Mouse (Mus musculus): ENCODE results near the gene 4921517D22Rik. TPM values are rescaled to one million over a fixed set of nuclear protein-coding genes. Genes with fewer than 3 reads are reported as not detected.
A peak's percentile ranks its signal among the peaks of the same experiment; 100 is the strongest.

Gene 4921517D22Rik
- polyA plus RNA-seq, 1 experiment from 2014 or later, result not detected

- ATAC-seq (no peak), DNase-seq (ENCODE audit: low spot score) (peak; percentile 22)
- TF ChIP-seq CTCF (IDR thresholded peaks at IDR 0.05), result no peak
- Histone ChIP-seq H3K9ac (replicated peaks; ENCODE audit: low read depth) (peak overlapping the region; percentile 55; the same call in 1 of the 2 replicates), H3K4me2 (replicated peaks; ENCODE audit: low read depth, low read length) (peak overlapping the region; percentile 91), H3K36me3 (ENCODE audit: insufficient read depth, low read length) (no peaks in the 10 kb centered on the region), H3K4me3 (ENCODE audit: low read depth, low read length) (peak overlapping the region; percentile 75), H3K9me3 (ENCODE audit: low read length) (no peaks in the 10 kb centered on the region), H3K4me1 (ENCODE audit: insufficient read depth, low read depth, low read length) (peaks cover 7% of the 10 kb centered on the region; the same call in 1 of the 2 replicates), H3K27me3 (replicated peaks; ENCODE audit: insufficient read depth, low read length) (no peaks in the 10 kb centered on the region), H3K27ac (ENCODE audit: low read length) (no peak overlapping the region)
- WGBS, result 4% methylated on average over 13 of the region's 13 CpGs
Observed at GRCm38 (mm10) chr13:59674761-59675150, 19.2 kb downstream of the 4921517D22Rik start.

- Histone ChIP-seq H3K4me3 (ENCODE audit: low read depth, low read length) (no peak overlapping the region), H3K27ac (ENCODE audit: low read length) (no peak overlapping the region), H3K9me3 (ENCODE audit: low read length) (no peaks in the 10 kb centered on the region), H3K27me3 (replicated peaks; ENCODE audit: insufficient read depth, low read length) (no peaks in the 10 kb centered on the region), H3K36me3 (ENCODE audit: insufficient read depth, low read length) (no peaks in the 10 kb centered on the region), H3K9ac (replicated peaks; ENCODE audit: low read depth) (no peak overlapping the region), H3K4me2 (replicated peaks; ENCODE audit: low read depth, low read length) (peak overlapping the region; percentile 91), H3K4me1 (ENCODE audit: insufficient read depth, low read depth, low read length) (peaks cover 7% of the 10 kb centered on the region; the same call in 1 of the 2 replicates)
- no peak for DNase-seq (ENCODE audit: low spot score)
- TF ChIP-seq EP300 (IDR thresholded peaks at IDR 0.05) (no peak), CTCF (IDR thresholded peaks at IDR 0.05) (no peak)
- no peak for ATAC-seq
- WGBS, result 25% methylated on average over 3 of the region's 3 CpGs
Observed at GRCm38 (mm10) chr13:59674215-59674614, 19.7 kb downstream of the 4921517D22Rik start.

- no peak overlapping the region for H3K4me3 ChIP-seq (ENCODE audit: low read depth, low read length)
- no peaks in the 10 kb centered on the region for H3K27me3 ChIP-seq (replicated peaks; ENCODE audit: insufficient read depth, low read length)
- no peaks in the 10 kb centered on the region for H3K36me3 ChIP-seq (ENCODE audit: insufficient read depth, low read length)
- H3K9me3 ChIP-seq (ENCODE audit: low read length), result no peaks in the 10 kb centered on the region
- no peak for ATAC-seq
- DNase-seq (ENCODE audit: low spot score), result no peak
- no peak overlapping the region for H3K9ac ChIP-seq (replicated peaks; ENCODE audit: low read depth)
- no peak overlapping the region for H3K27ac ChIP-seq (ENCODE audit: low read length)
- no peak overlapping the region for H3K4me2 ChIP-seq (replicated peaks; ENCODE audit: low read depth, low read length)
- TF ChIP-seq CTCF (IDR thresholded peaks at IDR 0.05) (no peak), EP300 (IDR thresholded peaks at IDR 0.05) (no peak)
- peaks cover 7% of the 10 kb centered on the region; the same call in 1 of the 2 replicates for H3K4me1 ChIP-seq (ENCODE audit: insufficient read depth, low read depth, low read length)
- WGBS, result 78% methylated on average over 7 of the region's 7 CpGs
Observed at GRCm38 (mm10) chr13:59673597-59673996, 20.3 kb downstream of the 4921517D22Rik start.

GRCm38 (mm10) chr13:59672248-59672647 lies 21.7 kb downstream of the 4921517D22Rik start:
- Histone ChIP-seq H3K4me1 (ENCODE audit: insufficient read depth, low read depth, low read length) (peaks cover 7% of the 10 kb centered on the region; the same call in 1 of the 2 replicates), H3K36me3 (ENCODE audit: insufficient read depth, low read length) (no peaks in the 10 kb centered on the region), H3K4me3 (ENCODE audit: low read depth, low read length) (no peak overlapping the region), H3K9ac (replicated peaks; ENCODE audit: low read depth) (no peak overlapping the region), H3K4me2 (replicated peaks; ENCODE audit: low read depth, low read length) (no peak overlapping the region), H3K27me3 (replicated peaks; ENCODE audit: insufficient read depth, low read length) (no peaks in the 10 kb centered on the region), H3K9me3 (ENCODE audit: low read length) (no peaks in the 10 kb centered on the region), H3K27ac (ENCODE audit: low read length) (no peak overlapping the region)
- DNase-seq (ENCODE audit: low spot score), result no peak
- ATAC-seq, result no peak
- TF ChIP-seq EP300 (IDR thresholded peaks at IDR 0.05), result no peak
- no peak for TF ChIP-seq CTCF (IDR thresholded peaks at IDR 0.05)
- 74% methylated on average over 6 of the region's 6 CpGs for WGBS

- no peaks in the 10 kb centered on the region for H3K27me3 ChIP-seq (replicated peaks; ENCODE audit: insufficient read depth, low read length)
- peaks cover 7% of the 10 kb centered on the region; the same call in 1 of the 2 replicates for H3K4me1 ChIP-seq (ENCODE audit: insufficient read depth, low read depth, low read length)
- H3K27ac ChIP-seq (ENCODE audit: low read length), result no peak overlapping the region
- H3K9ac ChIP-seq (replicated peaks; ENCODE audit: low read depth), result no peak overlapping the region
- ATAC-seq, result no peak
- no peaks in the 10 kb centered on the region for H3K9me3 ChIP-seq (ENCODE audit: low read length)
- TF ChIP-seq EP300 (IDR thresholded peaks at IDR 0.05), result no peak
- TF ChIP-seq CTCF (IDR thresholded peaks at IDR 0.05), result no peak
- 70% methylated on average over 2 of the region's 2 CpGs for WGBS
- H3K4me2 ChIP-seq (replicated peaks; ENCODE audit: low read depth, low read length), result no peak overlapping the region
- no peak overlapping the region for H3K4me3 ChIP-seq (ENCODE audit: low read depth, low read length)
- DNase-seq (ENCODE audit: low spot score), result no peak
- H3K36me3 ChIP-seq (ENCODE audit: insufficient read depth, low read length), result no peaks in the 10 kb centered on the region
Observed at GRCm38 (mm10) chr13:59671521-59671920, 22.4 kb downstream of the 4921517D22Rik start.

GRCm38 (mm10) chr13:59669946-59670345 lies 24.0 kb downstream of the 4921517D22Rik start:
- Histone ChIP-seq H3K27me3 (replicated peaks; ENCODE audit: insufficient read depth, low read length) (no peaks in the 10 kb centered on the region), H3K4me2 (replicated peaks; ENCODE audit: low read depth, low read length) (no peak overlapping the region), H3K4me1 (ENCODE audit: insufficient read depth, low read depth, low read length) (peaks cover 7% of the 10 kb centered on the region; the same call in 1 of the 2 replicates), H3K9me3 (ENCODE audit: low read length) (no peaks in the 10 kb centered on the region), H3K27ac (ENCODE audit: low read length) (no peak overlapping the region), H3K36me3 (ENCODE audit: insufficient read depth, low read length) (no peaks in the 10 kb centered on the region; the same call in 1 of the 2 replicates), H3K4me3 (ENCODE audit: low read depth, low read length) (no peak overlapping the region), H3K9ac (replicated peaks; ENCODE audit: low read depth) (no peak overlapping the region)
- ATAC-seq, result no peak
- 89% methylated on average over 10 of the region's 10 CpGs for WGBS
- no peak for DNase-seq (ENCODE audit: low spot score)
- TF ChIP-seq EP300 (IDR thresholded peaks at IDR 0.05) (no peak), CTCF (IDR thresholded peaks at IDR 0.05) (no peak)
